Mouse (Mus musculus) cerebellum, adult 2 months (tissue): Measurements from ENCODE around the gene Dnajc3.

ENCODE experiments used
- CTCF ChIP-seq: fragments of 200-500 bp; IDR thresholded peaks from 2 replicates; pipeline ENCODE4 v1.5.1; 2011; ENCODE audit warnings: low read depth, mild to moderate bottlenecking, control low read depth, low read length, moderate library complexity, borderline replicate concordance; ENCODE audit not compliant: insufficient read depth
- POLR2A ChIP-seq: fragments of 200-500 bp; IDR thresholded peaks from 2 replicates; pipeline ENCODE4 v1.6.1; 2011; ENCODE audit warnings: low read length, control low read depth, borderline replicate concordance; ENCODE audit not compliant: insufficient read depth

- peak; percentile 73 for TF ChIP-seq CTCF
- TF ChIP-seq POLR2A = no peak
Measured at GRCm38 (mm10) chr14:119027130-119027529, 89.4 kb downstream of the Dnajc3 start.
